Mouse (Mus musculus) ovary, postnatal 10 days (tissue): ENCODE results near the gene Ctss.

ENCODE experiments used
- DNase-seq: peaks from one replicate; pipeline ENCODE4 v3.0.0; 2022; ENCODE audit warnings: low spot score

Ctss gene

DNA sequence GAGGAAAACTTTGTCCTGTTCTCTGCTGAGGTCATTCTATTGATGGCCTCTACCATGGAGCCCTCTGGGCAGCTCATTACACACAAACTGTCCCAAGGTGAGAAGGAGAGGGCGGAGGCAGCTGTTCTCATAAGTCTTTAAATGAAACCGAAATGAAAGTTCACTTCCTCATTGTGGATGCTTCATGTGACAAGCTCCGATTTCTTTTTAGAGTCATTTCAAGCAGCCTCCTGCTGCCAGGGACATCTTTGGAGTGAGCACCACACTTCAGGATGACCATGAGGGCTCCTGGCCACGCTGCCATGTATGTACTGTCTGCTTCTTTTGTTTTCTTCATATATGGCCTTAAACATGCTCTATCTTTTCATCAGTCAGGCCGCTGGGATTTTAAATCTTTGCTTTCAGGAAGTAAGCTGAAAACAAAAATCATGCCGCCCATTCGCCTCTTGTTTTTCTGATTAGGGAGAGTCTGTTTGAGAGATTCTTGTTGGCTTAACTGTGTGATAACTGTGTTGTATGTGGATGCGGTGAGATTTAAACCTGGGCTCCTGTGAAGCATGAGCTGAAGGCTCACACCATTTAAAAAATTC lies at the start of gene Ctss:
Gene Ctss, plus strand, starts transcription at position 165 of the 590 bp plus-strand sequence.
- DNase-seq = no peak

DNA sequence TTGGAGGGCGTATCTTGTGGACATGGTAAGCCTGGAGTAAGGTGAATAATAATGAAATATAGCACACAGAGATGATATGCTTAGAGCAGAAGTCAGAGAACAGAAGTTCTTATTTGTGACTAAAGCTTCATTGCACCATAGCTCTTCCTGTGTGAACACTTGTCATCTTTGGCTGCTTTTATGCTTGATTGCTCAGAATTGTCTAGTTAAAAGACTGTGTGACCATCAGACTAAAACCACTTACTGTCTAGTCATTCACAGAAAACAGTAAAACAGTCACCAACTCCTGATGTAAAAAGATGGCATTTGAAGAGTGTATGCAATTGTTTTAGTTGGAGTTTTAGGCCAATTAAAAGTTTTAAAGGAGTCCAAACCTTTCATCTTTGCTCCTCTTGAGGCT lies 47.6 kb upstream of the Ctss start:
- DNase-seq = no peak

DNA sequence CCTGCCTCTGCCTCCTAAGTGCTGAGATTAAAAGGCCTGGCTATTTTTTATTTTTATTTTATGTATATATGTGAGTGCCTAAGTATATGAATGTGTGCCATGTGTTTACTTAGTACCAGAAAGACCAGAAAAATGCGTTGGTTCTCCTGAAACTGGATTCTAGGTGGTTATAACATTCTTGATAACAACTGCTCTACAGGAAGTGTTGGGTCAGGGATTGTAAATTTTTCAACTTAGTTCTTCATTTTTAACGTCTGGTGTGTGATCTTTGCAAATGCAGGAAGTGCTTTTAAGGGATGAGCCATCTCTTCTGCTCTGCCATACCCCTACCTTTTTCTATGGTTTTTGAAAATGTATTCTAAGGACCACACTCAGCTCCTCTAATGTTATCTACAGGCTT lies 40.2 kb upstream of the Ctss start:
- no peak for DNase-seq

DNA sequence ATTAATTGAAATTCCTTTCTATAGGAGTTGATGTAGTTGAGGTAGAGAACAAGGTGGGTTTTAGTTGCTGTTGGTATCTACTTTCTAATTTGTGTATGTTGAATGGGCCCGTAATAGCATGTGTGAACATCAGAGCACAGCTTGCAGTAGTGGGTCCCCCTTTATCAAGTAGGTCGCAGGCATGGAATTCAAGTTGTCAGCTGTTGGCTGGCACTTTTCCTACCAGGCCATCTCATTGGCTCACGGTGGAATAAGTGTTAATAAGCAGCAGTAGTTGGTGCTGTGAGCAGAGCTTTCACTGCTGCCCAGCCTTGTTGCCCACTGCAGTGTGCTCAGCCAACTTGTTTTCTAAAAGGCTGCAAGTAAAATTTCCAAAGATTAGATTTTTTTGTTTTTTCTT lies 37.9 kb upstream of the Ctss start:
- DNase-seq = no peak

DNA sequence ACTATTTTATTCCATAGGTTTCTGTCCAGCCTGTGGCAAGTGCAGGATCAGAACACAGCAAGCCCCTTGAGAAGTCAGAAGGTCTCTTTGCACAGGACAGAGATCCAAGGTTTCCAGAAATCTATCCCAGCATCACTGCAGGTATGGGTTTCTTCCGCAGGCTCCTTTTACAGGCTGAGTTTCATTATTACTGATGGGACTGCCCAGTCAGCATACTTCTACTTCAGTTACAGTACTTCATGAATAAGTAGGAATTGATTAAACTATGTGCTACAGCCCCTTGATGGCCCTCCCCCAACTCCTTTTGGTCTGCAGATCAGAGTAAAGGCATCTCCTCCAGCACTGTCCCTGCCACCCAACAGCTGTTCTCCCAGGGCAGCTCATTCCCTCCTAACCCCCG lies 36.3 kb upstream of the Ctss start:
- no peak for DNase-seq

DNA sequence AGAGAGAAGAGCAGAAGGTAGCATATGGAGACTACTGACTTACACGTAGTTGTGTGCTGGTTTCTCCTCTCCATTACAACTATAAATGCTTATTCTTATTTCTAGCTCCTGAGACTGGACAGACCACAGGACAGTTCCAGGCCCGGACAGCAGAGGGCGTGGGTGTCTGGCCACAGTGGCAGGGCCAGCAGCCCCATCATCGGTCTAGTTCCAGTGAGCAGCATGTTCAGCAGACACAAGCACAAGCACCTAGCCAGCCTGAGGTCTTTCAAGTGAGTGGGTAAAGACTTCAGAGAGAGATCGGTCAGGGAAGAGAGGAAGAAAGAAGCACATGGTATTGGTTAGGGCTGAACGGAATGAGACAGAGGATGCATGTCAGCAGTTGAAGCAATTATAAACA lies 32.2 kb upstream of the Ctss start:
- DNase-seq = peak; percentile 12

DNA sequence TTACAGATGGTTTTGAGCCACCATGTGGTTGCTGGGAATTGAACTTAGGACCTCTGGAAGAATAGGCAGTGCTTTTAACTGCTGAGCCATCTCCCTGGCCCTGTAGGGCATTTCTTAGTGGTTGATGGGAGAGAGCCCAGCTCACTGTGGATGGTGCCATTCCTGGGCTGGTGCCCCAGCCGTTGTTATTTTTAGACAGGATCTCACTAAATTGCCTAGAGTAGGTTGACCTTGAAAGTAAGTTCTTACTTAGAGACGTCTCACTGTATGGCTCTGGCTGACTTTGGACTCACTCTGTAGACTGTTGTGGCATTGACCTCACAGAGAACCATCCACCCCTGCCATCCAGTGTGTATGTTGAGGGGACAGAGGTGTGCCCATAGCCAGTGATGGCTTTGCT lies 28.4 kb upstream of the Ctss start:
- no peak for DNase-seq

DNA sequence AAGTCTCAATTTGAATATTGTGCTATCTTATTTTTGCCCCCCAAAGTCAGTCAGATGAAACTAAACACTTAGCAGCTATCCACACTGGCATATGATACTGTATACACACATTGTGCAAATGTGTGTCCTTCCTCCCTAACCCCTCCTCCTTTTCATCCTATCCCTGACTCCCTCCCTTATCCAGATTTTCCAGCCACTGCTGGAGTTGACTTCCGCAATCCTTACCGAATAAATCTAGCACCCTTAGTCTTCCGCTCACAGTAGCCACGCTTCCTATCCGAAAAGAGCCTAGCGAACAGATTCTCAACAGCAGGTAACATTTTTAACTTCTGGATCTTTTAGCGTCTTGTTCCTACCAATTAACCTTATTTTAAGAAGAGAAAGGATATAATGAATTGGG lies 27.6 kb upstream of the Ctss start, which contains the start of gene Ctsk:
Gene Ctsk, plus strand, starts transcription at position 233 of the 400 bp plus-strand sequence.
- no peak for DNase-seq

DNA sequence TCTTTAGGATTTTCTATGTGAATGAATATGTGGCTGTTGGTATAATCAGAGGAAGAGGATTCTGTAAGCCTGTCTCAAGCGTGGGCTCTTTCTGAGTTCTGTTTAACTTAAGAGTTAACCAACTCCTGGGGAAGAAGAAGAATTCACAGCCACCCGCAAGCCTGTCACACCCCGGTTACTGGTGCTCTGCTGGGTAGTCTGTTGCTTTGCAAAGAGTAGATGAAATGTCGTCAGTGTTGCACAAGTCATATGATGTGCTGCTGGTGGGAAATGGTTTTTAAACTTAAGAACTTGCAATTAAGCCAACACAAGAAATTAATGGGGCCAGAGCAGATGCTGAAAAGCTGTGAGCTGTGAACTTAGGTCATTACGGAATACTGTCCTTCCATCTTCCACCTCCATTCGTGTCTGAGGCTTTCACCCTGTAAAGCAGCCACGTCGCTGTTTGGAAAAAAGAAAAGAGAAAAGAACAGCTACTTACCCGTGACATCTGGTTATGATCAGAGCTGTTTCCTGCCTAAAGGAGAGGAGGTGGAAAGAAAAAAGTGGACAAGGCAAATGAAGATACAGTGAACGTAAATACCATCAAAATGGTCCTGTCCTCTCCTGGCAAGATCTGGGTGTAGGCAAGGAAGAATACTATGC lies 27.0 kb upstream of the Ctss start:
- DNase-seq = no peak

DNA sequence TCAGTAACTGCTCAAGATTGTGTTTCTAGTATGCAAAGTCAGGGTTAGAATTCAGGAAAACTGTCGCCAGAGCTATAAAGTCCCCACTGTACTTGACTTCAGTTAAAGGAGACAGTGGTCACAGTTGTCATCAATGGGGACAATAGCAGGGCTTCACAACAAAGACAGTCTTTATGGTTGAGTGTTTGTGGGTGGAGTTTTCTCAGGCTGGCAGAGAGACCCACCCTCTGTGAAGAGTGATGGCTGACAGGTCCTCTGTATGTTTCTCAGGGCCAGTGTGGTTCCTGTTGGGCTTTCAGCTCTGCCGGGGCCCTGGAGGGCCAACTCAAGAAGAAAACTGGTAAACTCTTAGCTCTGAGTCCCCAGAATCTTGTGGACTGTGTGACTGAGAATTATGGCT lies 24.3 kb upstream of the Ctss start:
- DNase-seq = no peak

DNA sequence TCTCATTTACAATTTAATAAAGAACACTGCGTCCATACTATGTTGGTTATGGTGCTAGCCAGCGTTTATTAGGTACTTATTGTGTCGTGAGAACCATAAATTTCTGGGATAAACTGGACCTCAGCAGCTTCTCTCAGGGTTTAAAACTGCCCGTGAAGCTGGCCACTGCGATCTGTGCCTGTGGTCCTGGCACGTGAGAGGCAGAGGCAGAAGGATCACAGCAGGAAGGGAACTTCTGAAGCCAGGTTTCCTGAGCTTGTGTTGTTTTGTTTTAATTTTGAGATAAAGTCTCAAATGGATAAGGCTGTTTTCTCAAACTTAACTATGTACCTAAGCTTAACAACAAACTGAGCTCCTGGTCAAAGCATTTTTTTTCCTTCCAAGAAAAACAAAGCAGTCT lies 17.2 kb upstream of the Ctss start:
- no peak for DNase-seq

DNA sequence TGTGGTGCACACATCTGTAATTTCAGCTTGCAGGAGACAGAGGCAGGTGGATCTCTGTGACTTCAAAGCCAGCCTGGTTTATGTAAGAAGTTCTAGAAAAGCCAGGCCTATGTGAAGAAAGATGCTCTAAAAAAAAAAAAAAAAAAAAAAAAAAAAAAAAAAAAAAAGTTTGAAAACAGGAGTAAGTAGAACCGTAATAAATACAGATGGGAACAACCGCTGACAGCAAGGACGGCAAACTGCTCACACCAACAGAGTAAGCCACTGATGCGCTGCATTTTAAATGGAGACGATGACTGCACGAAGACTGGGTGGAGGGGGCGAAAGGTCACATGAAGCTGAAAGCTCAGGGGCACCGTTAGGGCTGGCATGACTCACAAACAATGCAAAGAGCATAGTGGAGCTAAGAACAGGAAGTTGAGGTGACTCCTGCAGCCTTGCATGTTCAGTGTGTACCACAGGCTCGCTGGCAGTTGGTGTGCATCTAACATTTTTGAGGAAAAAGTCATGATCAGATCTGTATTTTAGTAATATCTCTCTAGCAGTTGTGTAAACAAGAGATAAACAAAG lies 14.9 kb upstream of the Ctss start:
- DNase-seq = no peak

DNA sequence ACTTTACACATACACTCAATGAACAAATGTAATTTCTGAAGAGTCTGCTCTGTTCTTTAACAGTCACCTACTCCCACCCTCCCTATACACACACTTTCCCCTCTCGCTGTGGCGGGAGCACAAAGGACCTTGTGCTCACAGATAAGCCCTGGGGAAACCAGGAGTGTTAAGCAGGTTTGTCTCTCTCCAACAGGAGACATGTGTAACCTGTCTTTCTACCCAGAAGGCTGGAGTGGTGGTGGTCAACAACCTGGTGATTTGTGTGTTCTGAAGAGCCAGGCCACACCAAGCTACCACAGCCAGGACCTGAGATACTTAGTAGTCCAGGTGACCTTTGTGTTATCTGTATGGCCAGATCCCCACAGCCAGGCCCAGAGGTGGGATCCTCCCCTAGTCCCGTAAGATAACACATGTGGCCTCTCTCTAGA lies 10.0 kb upstream of the Ctss start:
- no peak for DNase-seq

DNA sequence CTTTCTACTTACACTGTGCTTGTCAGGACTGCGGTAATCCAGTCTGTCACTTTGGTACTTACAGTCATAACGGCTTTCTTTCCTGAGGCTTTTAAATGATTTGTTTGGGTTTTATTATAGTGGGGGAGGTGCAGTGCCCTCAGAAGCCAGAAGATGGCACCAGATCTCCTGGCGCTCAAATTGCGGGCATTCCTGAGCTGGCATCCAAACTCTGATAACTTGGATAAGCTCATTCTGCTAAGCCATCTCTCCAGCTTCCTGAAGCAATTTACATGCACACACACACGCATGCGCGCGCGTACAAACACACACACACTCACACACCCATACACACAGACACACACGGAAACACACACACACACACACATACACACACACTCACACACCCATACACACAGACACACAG lies 9.1 kb upstream of the Ctss start:
- DNase-seq = peak; percentile 27

DNA sequence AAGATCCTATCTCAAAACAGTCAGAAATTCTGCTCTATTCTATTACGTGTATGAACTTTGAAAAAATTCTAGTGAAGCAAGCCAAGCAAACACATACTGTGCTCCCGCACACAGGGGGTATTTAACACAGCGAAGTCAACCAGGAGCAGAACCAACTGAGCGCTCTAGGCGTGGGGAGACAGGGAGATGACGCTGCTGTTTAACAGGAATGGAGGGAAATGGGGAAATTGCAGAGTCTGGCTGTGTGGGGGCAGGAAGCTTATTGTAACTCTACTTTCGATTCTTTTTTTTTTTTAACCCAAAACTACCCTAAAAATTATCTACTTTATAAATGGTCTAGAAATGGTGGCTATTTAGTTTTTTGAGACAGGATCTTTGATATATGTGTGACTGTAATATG lies 7.7 kb upstream of the Ctss start:
- DNase-seq = no peak

DNA sequence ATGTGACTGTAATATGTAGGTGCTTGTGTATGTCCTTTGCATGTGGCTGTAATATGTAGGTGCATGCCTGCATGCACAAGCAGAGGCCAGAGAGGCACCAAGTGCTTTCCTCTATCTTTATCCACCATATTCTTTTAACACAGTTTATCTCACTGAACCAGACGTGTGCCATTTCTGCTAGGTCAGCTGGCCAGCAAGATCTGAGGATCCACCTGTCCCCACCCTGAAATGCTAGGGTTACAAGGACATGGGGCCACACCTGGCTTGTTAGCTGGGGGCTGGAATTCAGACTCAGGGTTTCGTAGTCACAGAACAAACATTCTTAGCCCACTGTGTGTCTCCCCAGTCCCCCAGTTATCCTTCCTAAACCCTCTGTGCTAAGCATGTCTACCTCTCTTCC lies 7.3 kb upstream of the Ctss start:
- DNase-seq = no peak

DNA sequence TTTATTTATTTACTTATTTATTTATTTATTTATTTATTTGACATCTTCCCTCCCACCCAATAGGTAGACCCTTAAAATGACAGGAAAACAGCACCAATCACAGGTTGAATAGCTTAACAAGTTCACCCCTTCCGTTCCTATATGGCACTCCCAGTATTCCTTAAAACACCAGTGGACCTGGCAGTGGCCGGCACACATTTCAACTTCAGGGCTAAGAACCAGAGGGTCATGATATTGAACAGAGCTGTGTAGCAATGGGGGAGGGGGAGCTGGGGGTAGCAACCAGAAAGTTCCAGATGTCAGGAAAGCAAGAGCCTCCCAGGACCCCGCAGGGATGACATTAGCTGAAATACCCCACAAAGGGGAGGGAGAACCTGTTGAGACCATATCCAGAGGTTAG lies 6.5 kb upstream of the Ctss start:
- no peak for DNase-seq

DNA sequence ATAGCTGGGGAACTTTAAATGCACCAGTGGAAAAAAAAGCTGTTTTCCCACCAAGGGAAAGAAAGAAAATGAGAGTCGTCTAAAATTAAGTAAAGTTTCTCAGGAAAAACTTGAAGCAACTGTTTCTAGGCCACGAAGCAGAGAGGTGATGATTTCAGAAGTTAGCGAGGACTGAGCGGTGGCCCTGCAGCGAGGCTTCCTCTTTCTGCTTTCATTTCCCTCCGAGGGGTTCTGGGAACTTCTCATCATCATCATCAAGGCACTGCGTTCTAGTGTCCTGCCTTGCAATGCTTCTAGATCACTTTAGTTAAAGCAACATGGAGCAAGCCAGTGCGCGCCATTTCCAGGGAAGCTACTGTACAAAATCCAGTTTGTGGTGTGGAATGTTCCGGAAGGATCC lies 5.4 kb upstream of the Ctss start:
- no peak for DNase-seq

DNA sequence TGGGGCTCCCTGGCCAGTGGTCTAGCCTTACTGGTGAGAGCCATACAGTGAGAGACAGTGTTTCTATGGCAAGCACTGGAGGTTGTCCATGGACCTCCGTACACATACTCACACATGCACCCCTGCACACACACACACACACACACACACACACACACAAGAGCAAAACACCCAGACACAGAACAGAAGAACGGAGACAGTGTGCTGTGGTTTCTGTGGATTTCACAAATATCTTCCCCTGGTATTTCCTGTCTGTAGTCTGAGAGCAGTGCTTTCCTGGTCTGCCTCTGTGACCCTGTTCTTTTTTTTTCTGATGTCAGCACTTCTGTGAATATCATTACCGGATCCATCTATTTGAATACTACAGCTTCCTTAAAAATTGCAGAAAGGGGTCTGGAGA lies 2.9 kb upstream of the Ctss start:
- DNase-seq = no peak

DNA sequence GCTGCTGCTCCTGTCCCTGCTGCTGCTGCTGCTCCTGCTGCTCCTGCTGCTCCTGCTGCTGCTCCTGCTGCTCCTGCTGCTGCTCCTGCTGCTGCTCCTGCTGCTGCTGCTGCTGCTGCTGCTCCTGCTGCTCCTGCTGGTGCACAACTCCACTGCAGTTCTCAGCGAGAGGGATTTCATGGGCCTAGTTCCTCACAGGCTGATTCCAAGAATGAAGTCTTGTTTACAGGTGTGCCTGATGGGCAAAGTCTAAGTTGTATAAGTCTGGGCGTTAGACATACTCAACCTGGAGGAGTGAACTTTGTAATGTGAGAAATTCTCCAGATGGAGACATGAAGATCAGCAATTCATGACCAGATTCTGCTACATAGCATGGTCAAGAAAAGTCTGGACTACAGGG lies 1.9 kb upstream of the Ctss start:
- no peak for DNase-seq

DNA sequence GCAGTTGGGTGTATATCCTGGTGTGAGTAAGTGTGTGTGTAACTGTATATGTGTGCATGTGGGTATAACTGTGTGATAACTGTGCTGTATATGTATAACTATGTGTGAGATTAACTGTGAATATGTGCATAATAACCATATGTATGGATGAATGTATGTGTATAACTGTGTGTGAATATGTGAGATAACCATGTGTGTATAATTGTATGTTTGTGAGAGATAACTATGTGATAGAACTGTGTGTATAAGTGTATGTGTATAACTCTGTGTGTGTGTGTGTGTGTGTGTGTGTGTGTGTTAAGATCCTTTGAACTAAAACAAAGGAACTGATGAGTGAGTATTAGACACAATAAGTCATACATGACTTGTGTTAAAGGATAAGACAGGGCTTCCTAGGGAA lies 475 bp upstream of the Ctss start:
- no peak for DNase-seq

DNA sequence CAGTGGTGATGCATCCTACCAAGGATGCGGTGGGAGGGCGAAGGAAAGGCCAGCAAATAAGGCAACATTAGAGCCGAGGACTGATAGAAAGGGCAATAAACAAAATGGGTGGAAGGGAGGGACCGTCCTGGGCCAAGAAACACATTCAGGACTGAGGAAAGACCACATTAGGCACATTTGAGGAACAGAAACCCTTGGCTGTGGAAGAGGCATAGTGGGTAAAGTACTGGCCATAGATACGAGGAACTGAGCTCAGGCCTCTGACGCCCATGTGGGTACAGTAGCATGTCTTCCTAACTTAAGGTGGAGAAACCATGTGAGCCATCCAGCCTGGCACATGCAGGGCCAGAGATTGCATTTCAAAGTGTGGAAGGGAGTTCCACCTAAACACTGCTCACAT lies 3.2 kb downstream of the Ctss start:
- DNase-seq = no peak

DNA sequence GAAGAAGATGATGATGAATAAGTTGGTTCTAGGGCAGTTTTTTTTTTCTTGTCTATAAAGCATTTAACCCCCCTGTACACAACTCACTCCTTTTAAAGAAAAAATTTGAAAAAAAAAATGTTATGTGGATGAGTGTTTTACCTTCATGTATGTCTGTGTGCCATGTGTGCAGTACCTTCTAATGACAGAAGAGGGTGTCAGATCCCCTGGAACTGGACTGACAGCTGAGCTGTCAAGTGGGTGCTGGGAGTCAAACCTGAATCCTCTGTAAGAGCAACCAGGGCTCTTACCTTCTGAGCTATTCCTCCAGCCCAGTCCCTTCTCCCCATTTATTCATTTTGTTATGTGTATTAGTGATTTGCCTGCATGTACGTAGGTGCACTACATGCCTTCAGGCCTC lies 4.4 kb downstream of the Ctss start:
- no peak for DNase-seq

DNA sequence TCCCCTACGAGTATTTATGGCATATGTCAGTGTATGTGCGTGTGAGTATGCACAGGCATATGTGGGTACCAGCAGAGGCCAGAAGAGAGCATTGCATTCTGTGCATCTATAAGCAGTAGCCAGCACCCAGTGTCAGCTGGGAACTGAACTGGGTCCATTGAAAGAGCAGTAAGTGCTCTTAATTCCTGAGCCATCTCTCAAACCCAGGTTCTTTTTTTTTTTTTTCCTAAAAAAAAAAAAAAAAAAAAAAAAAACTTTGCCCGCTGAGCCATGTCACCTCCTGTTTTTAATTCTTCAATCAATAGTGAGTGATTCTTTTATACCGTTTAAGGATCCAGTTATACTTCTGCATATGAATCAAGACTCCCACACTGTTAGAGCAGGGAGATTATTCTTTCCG lies 6.8 kb downstream of the Ctss start:
- DNase-seq = no peak
